Mouse (Mus musculus) mature B cell (primary cell): ENCODE data around the gene B230307C23Rik.
"Not testable (repeated sequence)": the region's sequence is repeated elsewhere in the genome, so short reads cannot be mapped to it uniquely, and the experiment has no call there.

Experiments used
- in situ Hi-C: fragments of 300-500 bp; cut with MboI; formaldehyde crosslinking; loops from 2 replicates; pipeline ENCODE4 v1.14.3; 2019

The B230307C23Rik gene

DNA sequence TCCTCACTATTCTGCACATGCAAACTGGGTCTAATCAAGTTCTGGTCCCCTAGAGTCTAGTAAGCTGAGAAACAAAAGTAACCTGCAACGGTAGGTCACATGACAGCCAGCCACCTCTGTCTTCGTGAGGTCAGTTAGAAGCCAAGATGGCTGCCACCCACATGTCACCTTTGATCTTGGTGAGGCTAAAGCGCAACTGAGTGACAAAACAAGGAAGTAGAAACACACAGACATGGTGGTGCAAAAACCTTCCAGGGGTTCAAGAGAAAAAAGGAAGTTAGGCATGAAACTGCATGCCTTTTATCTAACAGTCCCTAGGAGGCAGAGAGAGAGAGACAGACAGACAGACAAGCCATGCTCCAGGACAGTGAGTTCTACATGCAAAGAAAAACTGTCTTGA is 25.0 kb downstream of the B230307C23Rik start:
- in situ Hi-C loops = no loop called here

- in situ Hi-C loops = no loop called here
These were observed 25.7 kb downstream of the B230307C23Rik start for GRCm38 (mm10) chr16:98022657-98023345.

DNA sequence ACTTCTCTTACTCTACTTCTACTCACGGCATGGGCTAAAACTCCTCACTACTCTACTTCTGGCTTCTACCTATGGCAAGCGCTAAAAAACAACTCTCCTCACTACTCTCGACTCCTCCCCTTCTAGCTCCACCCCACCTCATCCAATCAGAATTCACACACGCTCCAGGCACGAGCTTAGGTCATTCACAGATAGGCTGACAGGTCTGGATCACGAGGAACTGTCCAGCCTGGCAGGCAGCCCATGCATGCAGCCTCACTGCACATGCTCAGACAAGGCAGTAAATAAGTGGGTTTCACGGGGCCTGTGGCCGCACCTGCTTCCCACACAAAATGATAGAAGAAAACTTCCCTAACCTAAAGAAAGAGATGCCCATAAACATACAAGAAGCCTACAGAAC is 29.1 kb downstream of the B230307C23Rik start:
- in situ Hi-C loops = not testable (repeated sequence)

- in situ Hi-C loops = not testable (repeated sequence)
These were observed 37.9 kb downstream of the B230307C23Rik start for GRCm38 (mm10) chr16:98034971-98035370.

- in situ Hi-C loops = no loop called here
These were observed 44.6 kb downstream of the B230307C23Rik start for GRCm38 (mm10) chr16:98041676-98042075.

- in situ Hi-C loops = not testable (repeated sequence)
These were observed 82.3 kb downstream of the B230307C23Rik start for GRCm38 (mm10) chr16:98079382-98079781.

DNA sequence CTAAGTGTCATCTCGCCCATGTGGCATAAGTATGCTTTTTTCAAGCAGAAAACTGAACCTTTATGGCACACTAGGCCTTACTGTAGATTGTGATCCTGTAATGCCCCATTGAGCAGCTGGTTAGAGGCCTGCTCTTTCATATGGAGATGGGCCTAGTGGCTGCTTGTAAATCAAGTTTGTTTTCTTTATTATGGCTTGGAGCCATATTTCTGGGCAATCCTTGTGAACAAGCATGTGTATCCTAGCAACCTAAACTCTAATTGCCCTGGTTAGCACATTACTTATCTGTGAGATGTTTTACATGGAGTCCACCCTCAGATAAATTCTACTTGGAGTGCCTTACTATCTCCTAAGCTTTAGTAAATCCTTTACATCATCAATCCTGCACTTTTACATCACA is 84.0 kb downstream of the B230307C23Rik start:
- in situ Hi-C loops = not testable (repeated sequence)
